Mouse (Mus musculus) ES-E14 (cell line): ENCODE results near the gene Aldh1a3. TPM values are rescaled to one million over a fixed set of nuclear protein-coding genes. Genes with fewer than 3 reads are reported as not detected.
A peak's percentile ranks its signal among the peaks of the same experiment; 100 is the strongest.

Experiments used
- DNase-seq: peaks from one replicate; pipeline ENCODE4 v3.0.0-alpha.2; 2013; ENCODE audit warnings: low read depth, low spot score
- H3K27ac ChIP-seq: 2 replicates; pipeline ENCODE4 v1.5.1; 2012; ENCODE audit warnings: low read depth, mild to moderate bottlenecking, low read length, moderate library complexity, mixed read lengths; ENCODE audit not compliant: poor library complexity, insufficient read depth, severe bottlenecking
- H3K36me3 ChIP-seq: 2 replicates; pipeline ENCODE4 v1.6.1; 2012; ENCODE audit warnings: mild to moderate bottlenecking, low read length, moderate library complexity, mixed read lengths; ENCODE audit not compliant: control insufficient read depth, poor library complexity, insufficient read depth, severe bottlenecking
- H3K4me1 ChIP-seq, 2 experiments: fragments of 150-350 bp in 1 of 2; sonication (generic) in 1 of 2; 2 replicates each; pipeline ENCODE4 v1.6.1; 2012; ENCODE audit warnings: low read length in 2 of 2, mild to moderate bottlenecking in 1 of 2, mixed read lengths in 1 of 2; ENCODE audit not compliant: control insufficient read depth in 2 of 2, insufficient read depth in 2 of 2, poor library complexity in 1 of 2
- H3K4me3 ChIP-seq, 2 experiments: fragments of 150-350 bp in 1 of 2; sonication (generic) in 1 of 2; 2 replicates each; pipeline ENCODE4 v1.5.1; 2012; ENCODE audit warnings: low read length in 2 of 2, low read depth in 1 of 2, mild to moderate bottlenecking in 1 of 2, mixed read lengths in 1 of 2; ENCODE audit not compliant: insufficient read depth in 1 of 2, poor library complexity in 1 of 2, severe bottlenecking in 1 of 2
- H3K9ac ChIP-seq: 2 replicates; pipeline ENCODE4 v1.6.1; 2012; ENCODE audit warnings: low read depth, mild to moderate bottlenecking, low read length, mixed read lengths; ENCODE audit not compliant: poor library complexity, insufficient read depth, severe bottlenecking
- H3K9me3 ChIP-seq: fragments of 150-350 bp; sonication (generic); 2 replicates; pipeline ENCODE4 v1.6.1; 2012; ENCODE audit warnings: low read depth, mild to moderate bottlenecking, low read length; ENCODE audit not compliant: control insufficient read depth, insufficient read depth
- CHD2 ChIP-seq: IDR thresholded peaks from 2 replicates; pipeline ENCODE4 v1.6.1; 2014; ENCODE audit warnings: mild to moderate bottlenecking, low read depth, low read length, inconsistent platforms
- HCFC1 ChIP-seq: IDR thresholded peaks from 2 replicates; pipeline ENCODE4 v1.6.1; 2012; ENCODE audit warnings: low read length, inconsistent platforms, borderline replicate concordance; ENCODE audit not compliant: insufficient read depth
- MAFK ChIP-seq: IDR thresholded peaks from 2 replicates; pipeline ENCODE4 v1.6.1; 2014; ENCODE audit warnings: mild to moderate bottlenecking, low read depth, low read length, inconsistent platforms; ENCODE audit not compliant: insufficient read depth
- ZC3H11A ChIP-seq: IDR thresholded peaks from 2 replicates; pipeline ENCODE4 v1.6.1; 2012; ENCODE audit warnings: low read depth, mild to moderate bottlenecking, inconsistent platforms, low read length, borderline replicate concordance
- ZNF384 ChIP-seq: IDR thresholded peaks from 2 replicates; pipeline ENCODE4 v1.6.1; 2012; ENCODE audit warnings: low read depth, low read length, inconsistent platforms
- in situ Hi-C, 2 experiments: fragments of 600-800 bp; cut with MboI; formaldehyde crosslinking; loops; one replicate each; pipeline ENCODE4 v1.15.1; 2025; ENCODE audit warnings: low sequenced_read_pairs in 2 of 2, inconsistent platforms in 1 of 2; ENCODE audit not compliant: unreplicated experiment in 2 of 2
- total RNA-seq: library from RNA; depleted of rRNA; stranded (reverse); fragments of 300-350 nt; gene quantifications from 2 replicates; pipeline ENCODE4 v1.2.3, GENCODE M21; 2012

The Aldh1a3 gene
- total RNA-seq, 1 experiment: 12.4 TPM

DNA sequence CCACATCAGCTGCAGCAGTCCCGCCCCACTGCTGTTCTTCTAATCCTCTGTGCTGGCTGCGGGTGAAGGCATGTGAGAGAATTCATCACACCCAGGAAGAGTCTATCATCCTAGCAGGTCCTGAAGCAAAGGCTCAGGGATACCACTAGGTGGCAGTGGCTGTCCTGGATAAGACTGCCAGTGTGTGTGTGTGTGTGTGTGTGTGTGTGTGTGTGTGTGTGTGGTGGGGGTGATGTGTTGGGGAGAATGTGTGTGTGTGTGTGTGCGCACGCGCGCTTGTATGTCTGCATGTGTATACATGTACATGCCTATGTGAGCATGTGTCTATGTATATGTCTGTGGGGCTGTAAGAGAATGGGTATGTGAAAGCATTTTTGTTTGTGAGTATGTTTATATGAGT, 17.9 kb downstream of the Aldh1a3 start:
- no peaks in the 10 kb centered on the region for H3K9me3 ChIP-seq
- no peak overlapping the region for H3K27ac ChIP-seq
- H3K36me3 ChIP-seq: no peaks in the 10 kb centered on the region
- no peak overlapping the region for H3K4me3 ChIP-seq
- H3K4me1 ChIP-seq: peaks cover 0 to 2% of the 10 kb centered on the region in 2 experiments; a peak in 1 of 4 replicates
- in situ Hi-C loops: loop anchor here in 1 of 2 experiments (25.0 kb wide), 1 partner anchor 253 kb away; no protein-coding TSS in a partner anchor
- TF ChIP-seq MAFK (no peak), CHD2 (no peak), HCFC1 (no peak), ZC3H11A (peak; percentile 30; the same call in 1 of the 2 replicates), ZNF384 (no peak)
- H3K9ac ChIP-seq: no peak overlapping the region
- no peak for DNase-seq

DNA sequence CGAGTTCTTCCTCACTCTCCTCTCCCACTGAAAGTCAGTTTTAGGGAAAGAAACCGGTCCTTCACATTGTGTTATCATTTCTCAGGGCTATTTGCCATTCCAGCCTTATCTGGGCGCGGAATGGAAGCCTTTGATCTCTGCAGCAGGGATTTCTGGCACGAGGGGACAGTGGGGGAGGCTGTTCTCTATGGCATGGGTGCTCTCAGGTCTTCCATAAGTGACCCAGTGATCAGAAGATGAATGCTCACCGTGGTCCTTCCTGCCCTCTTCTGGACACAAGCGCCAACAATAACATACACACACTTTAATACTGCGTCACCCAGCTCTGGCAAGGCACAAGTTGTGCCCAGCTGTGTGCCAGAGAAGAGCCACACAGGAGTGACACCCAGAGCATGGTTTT, 20.3 kb downstream of the Aldh1a3 start:
- Histone ChIP-seq H3K27ac (no peak overlapping the region), H3K4me1 (peaks cover 0 to 2% of the 10 kb centered on the region in 2 experiments; a peak in 1 of 4 replicates), H3K9me3 (no peaks in the 10 kb centered on the region), H3K9ac (no peak overlapping the region), H3K4me3 (no peak overlapping the region), H3K36me3 (no peaks in the 10 kb centered on the region)
- no peak for DNase-seq
- TF ChIP-seq MAFK (no peak), ZNF384 (no peak)
- in situ Hi-C loops: loop anchor here in 1 of 2 experiments (25.0 kb wide), 1 partner anchor 255 kb away; no protein-coding TSS in a partner anchor

DNA sequence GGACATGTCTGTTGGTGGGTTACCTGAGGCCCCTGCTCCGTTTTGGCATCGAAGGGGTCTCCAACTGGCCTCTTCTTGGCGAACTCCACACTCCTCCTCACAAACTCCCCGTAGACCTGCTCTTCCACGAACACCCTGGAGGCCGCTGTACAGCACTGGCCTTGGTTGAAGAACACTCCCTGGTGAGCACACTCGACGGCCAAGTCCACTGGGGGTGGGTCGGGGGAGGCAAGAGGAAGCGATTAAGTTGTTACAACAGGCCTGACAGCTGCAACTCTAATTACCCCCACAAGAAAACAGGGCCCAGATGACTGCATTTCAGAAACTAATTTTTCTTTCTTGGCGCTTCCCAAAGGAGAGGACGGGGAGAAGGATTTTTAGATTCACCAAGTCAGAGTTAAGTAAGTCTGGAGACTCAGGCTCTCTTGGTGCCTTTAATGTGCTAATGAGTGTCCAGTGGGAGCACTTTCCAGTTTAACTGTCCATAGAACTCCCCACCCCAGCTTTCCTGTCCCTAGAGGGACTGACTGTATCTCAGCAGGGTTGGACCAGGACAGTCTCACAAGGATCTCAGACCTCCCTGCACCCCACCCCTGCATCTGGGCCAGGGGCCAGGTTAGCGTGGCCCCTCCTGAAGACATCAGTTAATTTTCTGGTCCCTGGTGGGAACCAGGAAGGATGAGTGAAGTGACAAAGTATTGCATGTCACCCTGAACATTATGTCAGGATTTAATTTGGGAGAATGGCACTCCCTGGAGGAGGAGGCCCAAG, 21.2 kb downstream of the Aldh1a3 start:
- TF ChIP-seq MAFK: no peak
- no peak for TF ChIP-seq ZC3H11A
- no peak for TF ChIP-seq ZNF384
- TF ChIP-seq CHD2: no peak
- TF ChIP-seq HCFC1: no peak
- no peak for DNase-seq
- Histone ChIP-seq H3K27ac (no peak overlapping the region), H3K4me3 (no peak overlapping the region), H3K9me3 (no peaks in the 10 kb centered on the region), H3K9ac (no peak overlapping the region), H3K36me3 (no peaks in the 10 kb centered on the region), H3K4me1 (peaks cover 0 to 2% of the 10 kb centered on the region in 2 experiments; a peak in 1 of 4 replicates)
- in situ Hi-C loops: loop anchor here in 1 of 2 experiments (25.0 kb wide), 1 partner anchor 256 kb away; no protein-coding TSS in a partner anchor

DNA sequence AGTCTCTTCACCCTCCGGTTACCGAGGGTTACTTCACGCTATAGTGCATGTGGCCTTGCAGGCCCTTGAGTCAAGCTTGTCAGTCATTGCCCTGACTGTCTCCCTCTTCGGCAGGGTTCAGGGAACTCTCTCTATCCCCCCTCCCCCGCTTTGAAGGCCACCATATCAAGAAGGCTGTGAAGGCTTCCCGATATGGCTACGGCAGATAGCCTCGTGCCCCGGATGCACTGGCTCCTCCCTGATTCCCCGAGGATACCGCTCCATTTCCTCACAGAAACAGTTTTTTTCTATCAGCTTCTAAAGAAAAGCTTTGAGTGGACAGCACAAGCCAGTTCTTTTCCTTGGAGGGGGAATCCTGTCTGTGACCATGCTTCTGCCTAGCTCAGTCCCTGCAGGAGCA, 21.8 kb downstream of the Aldh1a3 start:
- Histone ChIP-seq H3K36me3 (no peaks in the 10 kb centered on the region), H3K4me3 (no peak overlapping the region), H3K9me3 (no peaks in the 10 kb centered on the region), H3K27ac (no peak overlapping the region), H3K4me1 (peaks cover 0 to 2% of the 10 kb centered on the region in 2 experiments; a peak in 1 of 4 replicates), H3K9ac (no peak overlapping the region)
- in situ Hi-C loops: loop anchor here in 1 of 2 experiments (25.0 kb wide), 1 partner anchor 257 kb away; no protein-coding TSS in a partner anchor
- no peak for DNase-seq
- no peak for TF ChIP-seq MAFK
- no peak for TF ChIP-seq HCFC1
- TF ChIP-seq CHD2: no peak
- no peak for TF ChIP-seq ZNF384
- TF ChIP-seq ZC3H11A: no peak
